Mouse (Mus musculus) stomach, embryonic 15.5 days (tissue): Measurements from ENCODE around the gene Kcnc4. TPM values are rescaled to one million over a fixed set of nuclear protein-coding genes. Genes with fewer than 3 reads are reported as not detected.

Experiments used
- ATAC-seq: fragments of 200-750 bp; cut with Nextera tagmentation; 2 replicates; pipeline ENCODE4 v1.8.0; 2017; ENCODE audit warnings: low read depth, moderate number of reproducible peaks, moderate TSS enrichment; ENCODE audit not compliant: insufficient read depth, low FRiP score
- H3K27ac ChIP-seq: fragments of 300-500 bp; sonication (generic); 2 replicates; pipeline ENCODE4 v1.5.1; 2015; ENCODE audit warnings: mild to moderate bottlenecking, inconsistent platforms
- H3K27me3 ChIP-seq: fragments of 300-500 bp; sonication (generic); replicated peaks from 2 replicates; pipeline ENCODE4 v1.6.1; 2015; ENCODE audit warnings: inconsistent platforms
- H3K36me3 ChIP-seq: fragments of 300-500 bp; sonication (generic); 2 replicates; pipeline ENCODE4 v1.6.1; 2015; ENCODE audit warnings: inconsistent platforms
- H3K4me1 ChIP-seq: fragments of 300-500 bp; sonication (generic); 2 replicates; pipeline ENCODE4 v1.6.1; 2015; ENCODE audit warnings: inconsistent platforms
- H3K4me2 ChIP-seq: fragments of 300-500 bp; sonication (generic); 2 replicates; pipeline ENCODE4 v1.6.1; 2015; ENCODE audit warnings: mild to moderate bottlenecking, inconsistent platforms
- H3K4me3 ChIP-seq: fragments of 300-500 bp; sonication (generic); replicated peaks from 2 replicates; pipeline ENCODE4 v1.5.1; 2015; ENCODE audit warnings: inconsistent platforms
- H3K9ac ChIP-seq: fragments of 300-500 bp; sonication (generic); 2 replicates; pipeline ENCODE4 v1.6.1; 2015; ENCODE audit warnings: inconsistent platforms
- H3K9me3 ChIP-seq: fragments of 300-500 bp; sonication (generic); 2 replicates; pipeline ENCODE4 v1.6.1; 2016; ENCODE audit warnings: inconsistent platforms
- WGBS: fragments of 180-500 bp; shearing (Covaris S2); methylation state at CpG from one replicate; pipeline ENCODE4 v1.1.7; 2015; 5-methylcytosine and 5-hydroxymethylcytosine counted together
- polyA plus RNA-seq: library from polyadenylated mRNA; unstranded; fragments of >200 nt; fragmentation: Nextera tagmentation; extraction: Ambion mirVana; gene quantifications from 2 replicates; pipeline ENCODE4 v1.2.1, GENCODE M21; 2015

Gene Kcnc4
- polyA plus RNA-seq, 1 experiment from 2014 or later: not detected

DNA sequence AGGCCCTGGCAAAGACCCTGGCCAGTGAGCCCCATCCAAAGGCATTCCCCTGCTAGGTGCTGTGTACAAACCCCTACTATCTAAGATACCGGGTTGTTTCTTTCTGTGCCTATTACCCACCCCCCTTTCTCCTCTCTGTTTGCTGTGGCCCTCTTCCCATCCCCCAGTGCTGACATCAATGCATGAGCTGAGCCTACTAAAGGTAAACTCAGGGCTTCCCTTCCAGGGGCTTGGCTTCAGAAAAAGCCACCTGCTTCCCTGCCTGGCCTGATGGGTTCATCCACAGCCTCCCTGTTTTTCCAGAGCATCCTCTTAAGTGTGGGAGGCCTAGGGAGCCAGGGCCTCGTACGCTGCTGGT, 42.1 kb downstream of the Kcnc4 start:
- H3K27me3 ChIP-seq: no peaks in the 10 kb centered on the region
- no peaks in the 10 kb centered on the region for H3K9me3 ChIP-seq
- no peak overlapping the region for H3K9ac ChIP-seq
- H3K36me3 ChIP-seq: no peaks in the 10 kb centered on the region
- no peak overlapping the region for H3K4me2 ChIP-seq
- ATAC-seq: no peak
- 69% methylated on average over 3 of the region's 3 CpGs for WGBS
- no peak overlapping the region for H3K27ac ChIP-seq
- H3K4me1 ChIP-seq: no peaks in the 10 kb centered on the region
- no peak overlapping the region for H3K4me3 ChIP-seq

DNA sequence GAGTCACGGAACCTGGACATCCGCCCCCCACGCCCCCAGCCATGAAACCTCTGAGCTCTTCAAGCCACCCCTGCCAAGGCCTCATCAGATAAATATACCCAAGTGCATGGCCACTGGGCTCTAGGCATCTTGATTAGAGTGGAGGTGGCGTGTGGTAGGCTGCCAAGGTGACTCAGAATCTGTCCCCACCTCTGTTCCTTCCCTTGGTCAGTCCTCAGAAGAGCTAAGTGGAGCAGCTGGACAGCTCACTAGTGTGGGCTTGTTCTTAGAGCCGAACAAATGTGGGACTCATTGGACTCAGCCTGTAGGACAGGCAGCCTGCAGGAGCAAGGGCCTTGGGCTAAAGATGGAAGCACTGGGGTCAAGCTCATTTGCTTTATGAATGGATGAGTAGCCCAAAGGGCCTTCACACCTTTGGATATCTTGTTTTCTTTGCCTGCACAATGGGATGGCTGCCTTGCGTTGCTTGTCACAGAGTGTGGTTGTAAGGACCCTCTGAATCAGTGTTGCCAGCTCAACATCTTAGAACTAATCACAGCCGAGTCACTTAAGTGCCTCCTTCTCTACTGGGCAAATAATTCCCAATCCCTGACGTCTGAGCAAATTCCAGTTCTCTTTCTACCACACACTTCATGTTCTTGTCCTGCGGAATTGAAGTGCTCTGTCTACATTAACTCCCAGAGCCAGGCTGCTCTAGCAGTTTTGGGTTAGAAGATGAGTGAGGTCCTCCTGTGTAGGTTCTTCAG, 42.6 kb downstream of the Kcnc4 start:
- WGBS: 78% methylated on average over 9 of the region's 9 CpGs
- H3K36me3 ChIP-seq: no peaks in the 10 kb centered on the region
- no peak overlapping the region for H3K4me3 ChIP-seq
- no peak overlapping the region for H3K27ac ChIP-seq
- H3K4me2 ChIP-seq: no peak overlapping the region
- H3K9me3 ChIP-seq: no peaks in the 10 kb centered on the region
- no peak overlapping the region for H3K9ac ChIP-seq
- H3K27me3 ChIP-seq: no peaks in the 10 kb centered on the region
- no peaks in the 10 kb centered on the region for H3K4me1 ChIP-seq
- ATAC-seq: no peak

DNA sequence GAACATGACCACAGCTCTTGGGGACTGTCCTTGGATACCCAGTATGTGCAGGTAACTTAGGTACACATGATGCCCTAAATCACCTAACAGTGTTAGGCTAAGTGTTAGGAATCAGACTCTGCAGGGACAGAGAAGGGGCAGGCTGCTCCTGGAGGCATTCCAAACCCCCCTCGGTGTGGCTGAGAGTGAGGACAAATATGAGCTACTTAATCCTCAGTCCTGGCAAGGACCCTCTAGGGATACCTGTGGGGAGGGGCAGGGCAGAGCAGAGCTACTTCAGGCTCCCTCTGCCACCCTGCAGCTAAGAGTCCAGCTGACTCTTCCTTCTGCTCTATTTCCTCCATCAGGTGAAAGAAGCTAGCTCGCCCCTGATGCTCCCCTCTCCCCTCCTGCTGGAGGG, 46.3 kb downstream of the Kcnc4 start:
- Histone ChIP-seq H3K4me1 (no peaks in the 10 kb centered on the region), H3K9ac (no peak overlapping the region), H3K4me3 (no peak overlapping the region), H3K27me3 (no peaks in the 10 kb centered on the region), H3K4me2 (no peak overlapping the region), H3K9me3 (no peaks in the 10 kb centered on the region), H3K27ac (no peak overlapping the region), H3K36me3 (no peaks in the 10 kb centered on the region)
- no peak for ATAC-seq
- 29% methylated on average over 2 of the region's 2 CpGs for WGBS

DNA sequence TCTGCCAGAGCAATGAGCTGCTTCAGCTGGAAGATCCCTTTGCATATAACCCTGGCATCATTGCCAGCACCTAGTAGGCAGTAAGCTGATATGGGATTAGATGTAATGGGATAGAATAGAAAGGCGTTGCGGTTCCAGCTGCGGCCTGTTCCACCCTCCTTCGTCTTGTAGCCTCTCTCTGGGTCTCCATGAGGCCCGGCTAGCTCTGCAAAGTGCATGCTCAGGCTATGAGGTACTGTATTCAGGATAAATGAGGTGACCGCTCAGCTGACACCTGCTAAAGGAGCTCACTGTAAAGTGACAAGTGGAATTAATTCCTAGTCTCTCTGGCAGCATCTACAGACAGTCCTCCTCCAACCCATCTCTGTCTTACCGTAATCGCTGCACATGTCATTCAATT, 46.8 kb downstream of the Kcnc4 start:
- no peaks in the 10 kb centered on the region for H3K27me3 ChIP-seq
- H3K4me2 ChIP-seq: no peak overlapping the region
- H3K36me3 ChIP-seq: no peaks in the 10 kb centered on the region
- no peaks in the 10 kb centered on the region for H3K4me1 ChIP-seq
- no peaks in the 10 kb centered on the region for H3K9me3 ChIP-seq
- H3K4me3 ChIP-seq: no peak overlapping the region
- 81% methylated on average over 8 of the region's 8 CpGs for WGBS
- no peak overlapping the region for H3K27ac ChIP-seq
- ATAC-seq: no peak
- H3K9ac ChIP-seq: no peak overlapping the region

DNA sequence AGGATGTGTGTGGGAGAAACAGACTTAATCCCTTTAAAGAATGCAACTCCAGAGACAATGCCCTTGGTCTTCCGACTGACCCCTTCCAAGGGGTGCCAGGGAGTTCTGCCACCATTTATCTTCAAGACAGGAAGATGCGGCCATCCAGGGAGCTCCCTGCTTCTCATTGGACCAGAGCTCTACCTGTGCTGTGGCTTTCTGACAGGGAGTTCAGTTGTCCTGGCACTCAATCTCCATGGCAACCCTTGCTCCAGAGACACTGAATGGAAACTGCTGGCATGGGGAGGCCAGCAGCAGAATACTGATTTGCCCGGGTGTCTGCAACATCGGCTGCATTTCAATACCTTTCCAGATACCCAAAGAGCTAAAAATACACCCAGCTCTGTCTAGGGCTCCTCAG, 47.7 kb downstream of the Kcnc4 start:
- no peak overlapping the region for H3K4me3 ChIP-seq
- no peaks in the 10 kb centered on the region for H3K9me3 ChIP-seq
- H3K4me2 ChIP-seq: no peak overlapping the region
- H3K9ac ChIP-seq: no peak overlapping the region
- no peaks in the 10 kb centered on the region for H3K36me3 ChIP-seq
- no peaks in the 10 kb centered on the region for H3K4me1 ChIP-seq
- no peak overlapping the region for H3K27ac ChIP-seq
- WGBS: 37% methylated on average over 4 of the region's 4 CpGs
- ATAC-seq: no peak
- no peaks in the 10 kb centered on the region for H3K27me3 ChIP-seq

DNA sequence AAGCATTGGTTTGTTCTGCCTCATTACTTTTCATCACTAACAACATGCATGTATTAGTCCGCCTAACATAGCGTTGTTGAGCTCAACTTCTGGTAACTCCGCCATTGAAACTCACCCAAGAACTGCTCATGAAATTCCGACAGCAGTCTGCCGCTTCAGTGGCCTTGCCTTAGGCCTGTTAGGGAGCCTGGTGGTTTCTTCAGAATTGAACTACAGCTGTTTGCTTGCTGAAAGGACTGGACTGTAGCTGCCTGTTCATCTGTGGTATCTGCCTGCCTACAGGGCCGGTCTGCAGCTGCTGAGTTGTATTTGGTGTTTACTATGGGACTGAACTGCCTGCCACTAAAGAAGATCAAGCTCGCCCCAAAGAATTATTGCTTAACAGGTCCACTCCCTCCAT, 58.0 kb downstream of the Kcnc4 start:
- Histone ChIP-seq H3K4me1 (no peaks in the 10 kb centered on the region), H3K9ac (no peak overlapping the region), H3K4me3 (no peak overlapping the region), H3K4me2 (no peak overlapping the region), H3K27ac (no peak overlapping the region), H3K9me3 (no peaks in the 10 kb centered on the region), H3K36me3 (no peaks in the 10 kb centered on the region), H3K27me3 (no peaks in the 10 kb centered on the region)
- ATAC-seq: no peak
- WGBS: 88% methylated on average over 7 of the region's 7 CpGs

DNA sequence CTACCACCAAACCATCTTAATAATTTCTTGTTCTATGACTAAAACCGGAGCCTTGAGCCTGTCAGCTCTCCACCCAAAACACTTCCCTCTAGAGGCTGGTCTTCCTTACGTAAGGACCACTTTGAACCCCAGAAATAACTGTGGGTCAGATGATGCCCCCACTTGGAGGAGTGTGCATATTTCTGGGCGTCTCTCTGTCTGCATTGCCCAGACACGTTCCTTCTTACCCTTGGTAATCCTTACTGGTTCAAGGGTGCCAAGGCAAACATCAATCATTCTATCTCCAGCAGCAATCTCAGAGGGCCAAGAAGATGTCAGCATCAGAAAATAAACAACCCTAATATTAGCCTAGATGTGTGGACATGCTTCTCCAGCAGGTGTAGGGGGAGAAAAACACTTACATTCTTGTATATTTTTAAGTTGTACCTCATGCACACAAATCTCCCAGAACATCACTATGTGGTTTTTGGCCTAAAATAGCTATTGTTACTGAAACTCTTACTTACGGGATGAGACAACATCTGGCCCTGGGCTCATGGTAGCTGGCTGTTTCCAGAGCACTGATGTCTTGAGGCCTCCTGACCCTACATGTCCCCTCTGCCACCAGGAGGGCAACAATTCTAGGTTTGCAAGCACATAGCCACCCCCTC, 59.2 kb downstream of the Kcnc4 start:
- WGBS: 69% methylated on average over 5 of the region's 5 CpGs
- H3K9ac ChIP-seq: no peak overlapping the region
- no peak for ATAC-seq

DNA sequence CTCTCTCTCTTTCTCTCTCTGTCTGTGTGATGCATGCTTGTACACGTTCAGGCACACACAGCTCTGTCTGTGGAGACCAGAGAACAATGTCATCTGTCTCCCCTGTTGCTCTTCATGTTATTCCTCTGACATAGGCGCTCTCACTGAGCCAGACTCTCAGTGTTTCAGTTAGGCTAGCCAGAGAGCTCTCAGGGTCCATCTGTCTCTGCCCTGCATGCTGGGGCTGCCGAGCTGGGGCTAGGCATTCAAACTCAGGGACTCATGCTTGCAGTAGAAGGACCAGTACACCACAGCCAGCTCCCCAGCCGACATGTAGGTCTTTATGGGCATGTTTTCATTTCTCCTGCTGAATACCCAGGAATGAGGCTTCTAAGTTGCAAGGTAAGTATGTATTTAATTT, 68.2 kb downstream of the Kcnc4 start:
- Histone ChIP-seq H3K36me3 (no peaks in the 10 kb centered on the region), H3K9me3 (no peaks in the 10 kb centered on the region), H3K4me3 (no peak overlapping the region), H3K27ac (no peak overlapping the region), H3K27me3 (no peaks in the 10 kb centered on the region), H3K9ac (no peak overlapping the region), H3K4me2 (no peak overlapping the region), H3K4me1 (no peaks in the 10 kb centered on the region)
- 55% methylated on average over 4 of the region's 4 CpGs for WGBS
- no peak for ATAC-seq

More for the DNA sequence above, 59.2 kb downstream of the Kcnc4 start:
- no peaks in the 10 kb centered on the region for H3K36me3 ChIP-seq
- no peak overlapping the region for H3K4me2 ChIP-seq
- H3K9me3 ChIP-seq: no peaks in the 10 kb centered on the region
- no peaks in the 10 kb centered on the region for H3K27me3 ChIP-seq
- H3K27ac ChIP-seq: no peak overlapping the region
- H3K4me1 ChIP-seq: no peaks in the 10 kb centered on the region
- no peak overlapping the region for H3K4me3 ChIP-seq

Other genes with a start within 250 kb of the Kcnc4 start
- gene Cym, start 237.8 kb downstream of the Kcnc4 start, polyA plus RNA-seq: 3,013 and 3,281 TPM in 2 replicates
- gene A630076J17Rik, start 228.9 kb downstream of the Kcnc4 start, polyA plus RNA-seq: 0.64 and 2.1 TPM in 2 replicates
- gene Prok1, start 219.8 kb downstream of the Kcnc4 start, polyA plus RNA-seq: 0.13 and 0.14 TPM in 2 replicates
- gene Lamtor5, start 180.7 kb downstream of the Kcnc4 start, polyA plus RNA-seq: 191 and 192 TPM in 2 replicates
- gene Slc16a4, start 168.3 kb downstream of the Kcnc4 start, polyA plus RNA-seq: 2.6 and 2.9 TPM in 2 replicates
- 13.9 and 14.6 TPM in 2 replicates for gene Rbm15, start 125.9 kb downstream of the Kcnc4 start, polyA plus RNA-seq
- gene Slc6a17, start 58.5 kb upstream of the Kcnc4 start, polyA plus RNA-seq: 2.8 and 4.0 TPM in 2 replicates
- not detected in 2 replicates for gene Ubl4b, start 95.5 kb upstream of the Kcnc4 start, polyA plus RNA-seq
- gene Alx3, start 135.5 kb upstream of the Kcnc4 start, polyA plus RNA-seq: not detected in 2 replicates
- gene Gm10961, start 171.8 kb upstream of the Kcnc4 start, polyA plus RNA-seq: not detected in 2 replicates
- 37.9 and 41.1 TPM in 2 replicates for gene Strip1, start 172.1 kb upstream of the Kcnc4 start, polyA plus RNA-seq
- gene Ahcyl1, start 237.0 kb upstream of the Kcnc4 start, polyA plus RNA-seq: 73.5 and 84.9 TPM in 2 replicates